Mouse (Mus musculus) ES-E14 (cell line): ENCODE data around the gene Tmtc4.

Experiments used
- HCFC1 ChIP-seq: IDR thresholded peaks from 2 replicates; pipeline ENCODE4 v1.6.1; 2012; ENCODE audit warnings: low read length, inconsistent platforms, borderline replicate concordance; ENCODE audit not compliant: insufficient read depth
- MAFK ChIP-seq: IDR thresholded peaks from 2 replicates; pipeline ENCODE4 v1.6.1; 2014; ENCODE audit warnings: mild to moderate bottlenecking, low read depth, low read length, inconsistent platforms; ENCODE audit not compliant: insufficient read depth
- ZC3H11A ChIP-seq: IDR thresholded peaks from 2 replicates; pipeline ENCODE4 v1.6.1; 2012; ENCODE audit warnings: low read depth, mild to moderate bottlenecking, inconsistent platforms, low read length, borderline replicate concordance
- ZNF384 ChIP-seq: IDR thresholded peaks from 2 replicates; pipeline ENCODE4 v1.6.1; 2012; ENCODE audit warnings: low read depth, low read length, inconsistent platforms

- TF ChIP-seq ZC3H11A (no peak), ZNF384 (no peak), MAFK (no peak), HCFC1 (no peak)
Measured at GRCm38 (mm10) chr14:122913657-122914056, 70.2 kb downstream of the Tmtc4 start, which contains the start of gene Ggact.
